Mouse (Mus musculus): ENCODE data around the gene Nuak2. TPM values are rescaled to one million over a fixed set of nuclear protein-coding genes. Genes with fewer than 3 reads are reported as not detected.
"Not testable (repeated sequence)": the region's sequence is repeated elsewhere in the genome, so short reads cannot be mapped to it uniquely, and the experiment has no call there.

Gene Nuak2
- polyA plus RNA-seq (2016; fragmentation: Nextera tagmentation; extraction: Ambion mirVana), result 21.8 and 22.8 TPM in 2 replicates

GRCm38 (mm10) chr1:132315889-132316624, at the start of gene Nuak2:
Gene Nuak2 (plus strand): TSS chr1:132316126.
- peak within 1 kb of the TSS; percentile 12; the same call in 1 of the 2 replicates for H3K27ac ChIP-seq
- peaks cover 44% of the 10 kb centered on the region for H3K4me1 ChIP-seq

DNA sequence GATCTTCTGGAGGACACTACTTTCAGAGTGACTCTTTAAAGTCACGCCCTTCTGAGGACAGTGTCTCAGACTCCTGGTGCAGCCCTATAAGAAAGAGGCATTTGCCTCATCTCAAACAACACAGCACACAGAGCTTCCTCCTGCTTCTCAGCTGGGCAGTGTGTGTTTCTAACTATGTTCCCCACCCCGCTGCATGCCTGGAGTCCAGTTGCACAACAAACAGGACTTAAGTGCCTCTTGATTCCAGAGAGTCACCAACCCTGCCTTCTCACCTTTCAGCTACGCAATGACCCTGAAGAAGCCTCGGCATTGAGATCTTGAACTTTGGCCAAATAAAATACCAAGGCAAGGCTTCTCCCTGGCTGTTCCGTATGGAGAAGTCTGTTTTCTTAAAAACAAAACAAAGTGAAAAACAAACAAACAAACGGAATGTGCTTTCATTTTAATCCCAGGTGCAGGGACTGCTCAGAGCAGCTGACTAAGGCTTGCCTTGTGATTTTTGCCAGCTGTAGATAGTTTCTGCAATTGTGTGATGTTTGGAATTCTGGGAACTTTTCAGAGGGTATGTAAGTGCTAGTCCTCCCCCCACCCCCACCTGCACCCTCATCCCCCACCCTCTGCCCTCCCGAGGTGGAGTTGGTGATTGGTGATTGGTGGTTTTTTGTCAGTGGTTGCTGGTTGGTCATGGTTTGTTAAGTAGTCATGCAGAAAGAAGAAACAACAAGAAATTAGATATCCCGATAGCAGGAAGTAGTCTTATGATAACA, 49.0 kb upstream of the Nuak2 start:
- Histone ChIP-seq H3K9ac (no peak overlapping the region), H3K4me3 (no peak overlapping the region), H3K27ac (no peak overlapping the region), H3K36me3 (no peaks in the 10 kb centered on the region), H3K9me3 (no peaks in the 10 kb centered on the region), H3K4me2 (replicated peaks) (no peak overlapping the region), H3K27me3 (replicated peaks) (no peaks in the 10 kb centered on the region), H3K4me1 (0 out of 2 replicates have a peak, but pooled peaks cover 3% of the 10 kb centered on the region)
- no peak for ATAC-seq (ENCODE audit: low FRiP score, low read depth)
- WGBS, result 67% methylated on average over 8 of the region's 8 CpGs

More at GRCm38 (mm10) chr1:132315889-132316624, at the start of gene Nuak2:
- ATAC-seq (ENCODE audit: low FRiP score, low read depth), result peak; percentile 82
- Histone ChIP-seq H3K4me3 (peak within 1 kb of the TSS; percentile 70), H3K9me3 (no peaks in the 10 kb centered on the region), H3K9ac (peak within 1 kb of the TSS; percentile 80), H3K27me3 (replicated peaks) (no peaks in the 10 kb centered on the region), H3K4me2 (replicated peaks) (peak within 1 kb of the TSS; percentile 89), H3K36me3 (no peaks in the 10 kb centered on the region; the same call in 1 of the 2 replicates)
- WGBS, result under 1% methylated on average over 67 of the region's 67 CpGs

DNA sequence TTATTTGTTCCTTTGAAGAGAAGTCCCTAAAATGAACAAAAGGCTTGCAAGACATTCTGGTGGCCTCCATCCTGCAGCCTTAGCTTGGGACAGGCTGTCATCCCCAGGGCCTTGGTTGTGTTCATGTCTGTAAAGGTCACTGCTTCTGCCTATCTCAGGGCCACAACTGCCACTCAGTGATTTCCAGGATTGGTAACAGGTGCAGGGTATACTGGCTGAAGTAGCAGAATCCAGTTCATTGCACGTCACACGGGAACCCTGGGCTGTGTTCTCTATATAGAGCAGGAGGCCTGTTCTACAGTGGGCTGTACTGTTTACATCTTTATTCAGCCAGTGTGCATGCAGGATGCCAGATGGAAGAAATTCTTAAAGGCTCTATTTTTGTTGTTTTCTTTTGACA, 48.0 kb upstream of the Nuak2 start:
- Histone ChIP-seq H3K36me3 (no peaks in the 10 kb centered on the region), H3K27me3 (replicated peaks) (no peaks in the 10 kb centered on the region), H3K9me3 (no peaks in the 10 kb centered on the region), H3K9ac (no peak overlapping the region), H3K4me1 (0 out of 2 replicates have a peak, but pooled peaks cover 3% of the 10 kb centered on the region), H3K27ac (no peak overlapping the region), H3K4me2 (replicated peaks) (no peak overlapping the region), H3K4me3 (no peak overlapping the region)
- no peak for ATAC-seq (ENCODE audit: low FRiP score, low read depth)
- WGBS, result 70% methylated on average over 2 of the region's 2 CpGs

GRCm38 (mm10) chr1:132268418-132269060, 47.4 kb upstream of the Nuak2 start:
- H3K27me3 ChIP-seq (replicated peaks), result no peaks in the 10 kb centered on the region
- no peak overlapping the region for H3K4me3 ChIP-seq
- H3K27ac ChIP-seq, result no peak overlapping the region
- no peaks in the 10 kb centered on the region for H3K9me3 ChIP-seq
- no peak overlapping the region for H3K9ac ChIP-seq
- WGBS, result 65% methylated on average over 7 of the region's 7 CpGs
- 0 out of 2 replicates have a peak, but pooled peaks cover 3% of the 10 kb centered on the region for H3K4me1 ChIP-seq
- no peaks in the 10 kb centered on the region for H3K36me3 ChIP-seq
- no peak for ATAC-seq (ENCODE audit: low FRiP score, low read depth)
- H3K4me2 ChIP-seq (replicated peaks), result no peak overlapping the region

GRCm38 (mm10) chr1:132271237-132271636, 44.7 kb upstream of the Nuak2 start:
- Histone ChIP-seq H3K4me1 (0 out of 2 replicates have a peak, but pooled peaks cover 3% of the 10 kb centered on the region), H3K27ac (no peak overlapping the region), H3K27me3 (replicated peaks) (no peaks in the 10 kb centered on the region), H3K4me3 (no peak overlapping the region), H3K9ac (no peak overlapping the region), H3K9me3 (no peaks in the 10 kb centered on the region), H3K4me2 (replicated peaks) (no peak overlapping the region), H3K36me3 (no peaks in the 10 kb centered on the region)
- WGBS, result 60% methylated on average over 3 of the region's 3 CpGs
- no peak for ATAC-seq (ENCODE audit: low FRiP score, low read depth)

DNA sequence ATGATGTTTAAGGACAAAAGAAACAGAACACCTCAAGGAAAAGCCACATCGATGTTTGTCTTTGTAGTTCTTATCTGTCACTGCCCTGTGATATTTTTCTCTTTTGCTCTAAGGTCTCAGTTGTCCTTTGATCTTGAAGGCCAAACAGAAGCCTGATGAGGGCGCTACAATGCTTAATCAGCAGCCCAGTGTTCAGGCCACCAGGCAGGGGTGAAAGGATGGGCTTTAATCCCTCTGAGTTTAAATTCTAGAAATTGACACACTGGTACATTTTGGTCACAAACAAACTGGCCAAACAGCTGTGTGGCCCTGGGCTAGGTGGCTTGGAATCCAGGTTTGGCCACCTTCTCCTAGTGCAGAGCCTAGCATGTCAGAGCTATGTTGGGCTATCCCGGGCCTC, 39.2 kb upstream of the Nuak2 start:
- no peaks in the 10 kb centered on the region for H3K9me3 ChIP-seq
- H3K4me2 ChIP-seq (replicated peaks), result no peak overlapping the region
- H3K4me3 ChIP-seq, result no peak overlapping the region
- no peak for ATAC-seq (ENCODE audit: low FRiP score, low read depth)
- H3K27ac ChIP-seq, result no peak overlapping the region
- H3K4me1 ChIP-seq, result peaks cover 2% of the 10 kb centered on the region; the same call in 1 of the 2 replicates
- no peak overlapping the region for H3K9ac ChIP-seq
- H3K36me3 ChIP-seq, result no peaks in the 10 kb centered on the region
- no peaks in the 10 kb centered on the region for H3K27me3 ChIP-seq (replicated peaks)
- WGBS, result 76% methylated on average over 3 of the region's 3 CpGs

DNA sequence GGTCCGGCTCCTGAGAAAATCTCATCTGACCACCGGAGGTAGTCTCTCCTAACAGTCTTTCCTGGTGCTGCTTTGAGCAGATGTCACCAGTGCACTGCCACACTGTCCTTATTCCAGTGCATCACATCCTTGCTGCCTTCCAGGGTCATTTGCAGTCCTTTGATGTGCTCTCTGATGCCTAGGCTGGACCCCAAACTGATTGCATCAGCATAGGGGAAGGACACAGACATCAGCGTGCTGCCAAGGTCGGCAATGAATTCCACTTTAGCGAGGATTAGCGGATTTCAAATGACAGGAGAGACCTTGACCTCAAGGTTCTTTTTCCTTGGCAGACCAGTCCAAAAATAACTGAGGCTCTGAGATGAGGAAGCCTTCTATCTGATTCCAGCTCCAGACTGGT, 38.8 kb upstream of the Nuak2 start:
- WGBS, result 67% methylated on average over 6 of the region's 6 CpGs
- H3K9ac ChIP-seq, result no peak overlapping the region

DNA sequence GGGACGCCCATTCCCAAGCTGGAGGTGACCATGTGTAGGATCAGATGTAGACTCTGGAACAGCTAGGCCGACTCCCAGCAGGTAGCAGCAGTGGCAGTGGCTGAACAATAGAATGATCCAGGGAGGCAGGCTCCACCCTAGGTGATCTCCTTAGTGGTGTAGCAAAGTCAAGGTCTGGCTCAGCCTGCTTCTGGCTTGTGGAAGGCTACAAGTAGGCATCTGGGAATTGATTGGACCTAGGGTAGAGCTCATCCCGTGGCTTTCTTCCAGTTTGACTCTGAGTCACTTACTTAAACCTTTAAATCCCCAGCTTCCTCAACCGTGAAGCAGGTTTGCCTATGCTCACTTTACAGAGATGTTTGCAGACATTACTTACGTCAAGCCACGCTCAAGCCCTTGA, 35.3 kb upstream of the Nuak2 start:
- not testable (repeated sequence) for H3K27me3 ChIP-seq (replicated peaks); H3K4me3 ChIP-seq; H3K9me3 ChIP-seq; H3K36me3 ChIP-seq; ATAC-seq (ENCODE audit: low FRiP score, low read depth); H3K27ac ChIP-seq; H3K4me2 ChIP-seq (replicated peaks); H3K9ac ChIP-seq
- 74% methylated on average over 6 of the region's 6 CpGs for WGBS
- peaks cover 28% of the 10 kb centered on the region for H3K4me1 ChIP-seq

More for the DNA sequence above, 38.8 kb upstream of the Nuak2 start:
- ATAC-seq (ENCODE audit: low FRiP score, low read depth), result no peak
- Histone ChIP-seq H3K36me3 (no peaks in the 10 kb centered on the region), H3K27ac (no peak overlapping the region), H3K4me2 (replicated peaks) (no peak overlapping the region), H3K4me3 (no peak overlapping the region), H3K9me3 (no peaks in the 10 kb centered on the region), H3K27me3 (replicated peaks) (no peaks in the 10 kb centered on the region), H3K4me1 (peaks cover 7% of the 10 kb centered on the region)

- no peaks in the 10 kb centered on the region for H3K27me3 ChIP-seq (replicated peaks)
- WGBS, result 3% methylated on average over 8 of the region's 8 CpGs
- H3K27ac ChIP-seq, result 0 out of 2 replicates have a peak overlapping the region, but pooled peaks have one; percentile 1
- 0 out of 2 replicates have a peak overlapping the region, but pooled peaks have one; percentile 4 for H3K9ac ChIP-seq
- peaks cover 28% of the 10 kb centered on the region for H3K4me1 ChIP-seq
- no peaks in the 10 kb centered on the region for H3K9me3 ChIP-seq
- H3K36me3 ChIP-seq, result no peaks in the 10 kb centered on the region
- peak overlapping the region; percentile 23 for H3K4me2 ChIP-seq (replicated peaks)
- H3K4me3 ChIP-seq, result no peak overlapping the region
- peak; percentile 55 for ATAC-seq (ENCODE audit: low FRiP score, low read depth)
Observed at GRCm38 (mm10) chr1:132281523-132282176, 34.3 kb upstream of the Nuak2 start.

GRCm38 (mm10) chr1:132282177-132282536, 33.8 kb upstream of the Nuak2 start:
- H3K4me2 ChIP-seq (replicated peaks), result peak overlapping the region; percentile 23
- no peaks in the 10 kb centered on the region for H3K36me3 ChIP-seq
- H3K4me3 ChIP-seq, result no peak overlapping the region
- H3K27ac ChIP-seq, result peak overlapping the region; percentile 1; the same call in 1 of the 2 replicates
- ATAC-seq (ENCODE audit: low FRiP score, low read depth), result peak; percentile 54; the same call in 1 of the 2 replicates
- no peaks in the 10 kb centered on the region for H3K9me3 ChIP-seq
- peaks cover 28% of the 10 kb centered on the region for H3K4me1 ChIP-seq
- H3K27me3 ChIP-seq (replicated peaks), result no peaks in the 10 kb centered on the region
- H3K9ac ChIP-seq, result 0 out of 2 replicates have a peak overlapping the region, but pooled peaks have one; percentile 4
- WGBS, result 70% methylated on average over 2 of the region's 2 CpGs

DNA sequence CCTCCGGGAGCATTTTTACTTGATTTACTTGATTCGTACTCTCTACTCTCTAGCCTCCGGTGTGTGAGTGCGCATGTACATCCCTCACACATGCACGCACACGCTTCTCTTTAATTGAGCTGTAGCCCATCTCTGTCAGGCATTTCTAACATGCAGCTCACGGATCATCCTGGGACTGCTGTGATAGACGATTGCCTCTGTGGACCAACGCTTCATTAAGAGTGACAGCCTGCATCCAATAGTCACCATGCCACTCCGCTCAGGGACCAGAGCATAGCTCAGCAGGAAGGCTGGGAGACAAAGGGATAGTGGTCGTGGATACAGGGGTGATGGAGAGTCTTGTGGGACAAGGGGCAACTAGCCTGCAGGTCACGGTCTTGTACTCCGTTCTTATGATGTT, 32.9 kb upstream of the Nuak2 start:
- Histone ChIP-seq H3K4me1 (peaks cover 35% of the 10 kb centered on the region), H3K4me3 (no peak overlapping the region), H3K27ac (peak overlapping the region; percentile 16), H3K36me3 (no peaks in the 10 kb centered on the region), H3K9me3 (no peaks in the 10 kb centered on the region), H3K27me3 (replicated peaks) (no peaks in the 10 kb centered on the region), H3K4me2 (replicated peaks) (0 out of 2 replicates have a peak overlapping the region, but pooled peaks have one; percentile 14), H3K9ac (no peak overlapping the region)
- 28% methylated on average over 13 of the region's 13 CpGs for WGBS
- ATAC-seq (ENCODE audit: low FRiP score, low read depth), result peak; percentile 53
